Mouse (Mus musculus) lung, adult 2 months (tissue): Measurements from ENCODE around the gene Kdm2a.

Experiments
- CTCF ChIP-seq: fragments of 200-500 bp; IDR thresholded peaks from 2 replicates; pipeline ENCODE4 v1.5.1; 2011; ENCODE audit warnings: mild to moderate bottlenecking, low read length, control low read depth; ENCODE audit not compliant: insufficient read depth
- POLR2A ChIP-seq: fragments of 200-500 bp; IDR thresholded peaks from 2 replicates; pipeline ENCODE4 v1.6.1; 2011; ENCODE audit warnings: low read depth, mild to moderate bottlenecking, control low read depth, low read length, borderline replicate concordance; ENCODE audit errors: extremely low read depth

DNA sequence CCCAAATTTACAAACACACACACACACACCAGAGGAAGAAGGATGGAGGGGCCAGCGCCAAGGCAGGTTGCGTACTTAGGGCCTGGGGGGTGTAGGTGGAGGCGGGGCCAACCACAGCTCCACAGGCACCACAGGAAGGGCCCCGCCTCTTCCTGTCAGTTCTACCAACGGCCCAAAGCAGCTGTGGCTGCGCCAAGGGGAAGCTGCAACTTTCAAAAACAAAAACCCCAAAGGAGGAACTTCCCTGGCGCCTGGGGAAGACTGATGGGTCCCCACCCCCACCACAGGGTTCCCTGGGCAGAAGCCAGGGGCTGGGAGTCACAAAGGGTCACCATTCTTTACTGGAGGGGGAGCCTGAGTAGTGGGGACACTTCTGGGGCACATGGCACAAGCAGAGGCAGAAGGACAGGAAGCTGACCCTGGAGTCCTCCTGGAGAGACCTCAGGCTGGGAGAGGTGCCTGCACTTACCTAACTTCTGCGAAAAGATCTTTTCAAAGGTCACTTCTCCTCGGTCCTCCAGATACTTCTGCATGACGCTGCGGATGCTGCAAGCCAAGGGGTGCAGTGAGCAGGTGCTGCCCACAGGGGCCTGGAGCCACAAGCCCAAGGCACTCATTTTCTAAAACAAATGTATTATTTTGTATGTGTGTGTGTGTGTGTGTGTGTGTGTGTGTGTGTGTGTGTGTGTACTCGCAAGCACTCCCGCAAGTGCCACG lies 103.5 kb downstream of the Kdm2a start:
- TF ChIP-seq POLR2A = peak; percentile 15; the same call in 1 of the 2 replicates
- TF ChIP-seq CTCF = no peak
